Mouse (Mus musculus): ENCODE data around the gene Diexf. TPM values are rescaled to one million over a fixed set of nuclear protein-coding genes. Genes with fewer than 3 reads are reported as not detected.

The Diexf gene
- total and polyA plus RNA-seq, 3 experiments = 7.3 to 10.2 (median 7.8) TPM

- Histone ChIP-seq H3K27me3 (ENCODE audit: control insufficient read depth, insufficient read depth, low read length) (peaks cover 4% of the 10 kb centered on the region; the same call in 1 of the 2 replicates), H3K4me1 (ENCODE audit: control insufficient read depth, insufficient read depth, low read length) (no peaks in the 10 kb centered on the region), H3K9ac (ENCODE audit: low read depth, low read length) (no peak overlapping the region), H3K79me2 (replicated peaks; ENCODE audit: control insufficient read depth, insufficient read depth, low read length) (no peaks in the 10 kb centered on the region), H3K36me3 (ENCODE audit: control insufficient read depth, insufficient read depth, low read length) (no peaks in the 10 kb centered on the region), H3K4me3 (no peak overlapping the region), H3K27ac (no peak overlapping the region)
- WGBS = 41% methylated on average over 15 of the region's 15 CpGs
- DNase-seq = peak in 1 of 2 experiments; percentile 21
- intact Hi-C loops (cut with DNase I) = no loop called here
- no peak for TF ChIP-seq POLR2A (IDR thresholded peaks at IDR 0.05; ENCODE audit: insufficient read depth, low read depth, low read length)
- TF ChIP-seq EP300 (IDR thresholded peaks at IDR 0.05; ENCODE audit: insufficient read depth, low read depth, low read length) = no peak
- no peak for TF ChIP-seq CTCF (IDR thresholded peaks at IDR 0.05)
These were observed 26.4 kb upstream of the Diexf start for GRCm38 (mm10) chr1:193156316-193157110.

DNA sequence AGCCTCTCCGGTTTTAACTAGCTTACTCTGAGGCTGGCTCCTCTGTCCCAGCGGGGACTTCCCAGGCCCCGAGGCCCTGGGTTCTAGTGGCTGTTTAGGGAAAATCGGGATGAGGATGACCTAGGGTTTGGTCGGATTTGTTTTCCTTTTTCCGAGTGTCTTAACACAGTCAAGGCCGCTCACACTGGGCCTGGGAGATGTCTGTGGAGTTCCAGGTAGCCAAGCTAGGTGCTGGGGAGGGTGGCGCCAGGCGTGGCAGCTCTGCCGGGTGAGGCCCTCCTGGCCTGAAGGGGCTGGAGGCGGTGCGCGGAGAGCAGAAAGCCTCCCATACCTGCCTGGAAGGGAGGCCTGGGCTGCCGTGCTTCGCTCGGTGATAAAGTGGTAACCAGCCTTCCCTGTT, 23.5 kb upstream of the Diexf start:
- intact Hi-C loops (cut with DNase I) = no loop called here
- Histone ChIP-seq H3K36me3 (ENCODE audit: control insufficient read depth, insufficient read depth, low read length) (no peaks in the 10 kb centered on the region), H3K79me2 (replicated peaks; ENCODE audit: control insufficient read depth, insufficient read depth, low read length) (no peaks in the 10 kb centered on the region), H3K27me3 (ENCODE audit: control insufficient read depth, insufficient read depth, low read length) (peaks cover 4% of the 10 kb centered on the region; the same call in 1 of the 2 replicates), H3K4me3 (peak overlapping the region; percentile 31; the same call in 1 of the 2 replicates), H3K9ac (ENCODE audit: low read depth, low read length) (no peak overlapping the region), H3K27ac (no peak overlapping the region), H3K4me1 (ENCODE audit: control insufficient read depth, insufficient read depth, low read length) (no peaks in the 10 kb centered on the region)
- no peak for DNase-seq
- TF ChIP-seq EP300 (IDR thresholded peaks at IDR 0.05; ENCODE audit: insufficient read depth, low read depth, low read length) (no peak), POLR2A (IDR thresholded peaks at IDR 0.05; ENCODE audit: insufficient read depth, low read depth, low read length) (no peak), CTCF (IDR thresholded peaks at IDR 0.05) (no peak)
- 62% methylated on average over 16 of the region's 16 CpGs for WGBS

DNA sequence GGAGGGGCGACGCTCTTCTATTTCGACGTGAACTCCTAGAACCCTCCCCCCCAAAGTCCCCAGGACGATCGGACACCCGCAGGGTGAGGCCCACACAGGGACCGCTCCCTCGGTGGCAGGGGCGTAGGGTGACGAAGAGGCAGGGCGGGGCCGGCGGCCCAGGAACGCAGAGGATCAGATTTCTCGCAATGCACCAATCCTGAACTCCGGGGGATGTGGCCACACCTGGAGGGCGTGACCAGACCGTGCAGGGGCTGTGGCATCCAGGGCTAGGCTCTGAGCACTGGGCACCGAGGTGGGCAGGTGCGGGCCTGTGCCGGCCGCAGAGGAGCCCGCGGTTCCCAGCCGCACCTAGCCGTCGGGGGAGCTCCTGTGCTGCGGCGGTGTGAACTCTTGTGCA, 22.8 kb upstream of the Diexf start, which contains the start of gene Irf6:
Irf6 (plus strand) TSS at position 240 of the 400 bp plus-strand sequence.
- Histone ChIP-seq H3K4me1 (ENCODE audit: control insufficient read depth, insufficient read depth, low read length) (no peaks in the 10 kb centered on the region), H3K27me3 (ENCODE audit: control insufficient read depth, insufficient read depth, low read length) (peaks cover 4% of the 10 kb centered on the region; the same call in 1 of the 2 replicates), H3K36me3 (ENCODE audit: control insufficient read depth, insufficient read depth, low read length) (no peaks in the 10 kb centered on the region), H3K9ac (ENCODE audit: low read depth, low read length) (peak within 1 kb of the TSS; percentile 1; the same call in 1 of the 2 replicates), H3K4me3 (peak within 1 kb of the TSS; percentile 31), H3K27ac (no peak within 1 kb of the TSS), H3K79me2 (replicated peaks; ENCODE audit: control insufficient read depth, insufficient read depth, low read length) (no peaks in the 10 kb centered on the region)
- DNase-seq = peak; percentile 40 to 72
- intact Hi-C loops (cut with DNase I) = no loop called here
- WGBS = 4% methylated on average over 30 of the region's 30 CpGs
- peak; percentile 40; the same call in 1 of the 2 replicates for TF ChIP-seq POLR2A (IDR thresholded peaks at IDR 0.05; ENCODE audit: insufficient read depth, low read depth, low read length)
- TF ChIP-seq CTCF (IDR thresholded peaks at IDR 0.05) = no peak

DNA sequence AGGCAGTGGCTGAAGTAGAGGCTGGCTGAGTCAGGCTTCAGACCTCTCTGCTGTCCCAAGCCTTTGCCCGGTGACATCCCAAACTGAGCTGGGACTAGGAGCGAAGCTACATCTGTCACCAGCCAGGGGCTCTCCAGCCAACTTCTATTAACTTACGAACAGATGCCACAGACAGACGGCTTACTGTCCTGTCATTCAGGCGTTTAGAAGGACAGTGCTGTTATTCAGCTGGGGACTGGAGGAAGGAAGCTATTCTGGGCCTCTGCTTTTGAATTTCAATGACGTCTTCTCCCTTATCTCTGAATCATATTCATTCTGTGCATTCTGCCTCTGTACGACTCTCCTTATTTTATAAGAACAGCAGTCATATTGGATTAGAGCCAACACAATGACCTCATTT, 21.1 kb upstream of the Diexf start:
- H3K27ac ChIP-seq = no peak overlapping the region
- no peak overlapping the region for H3K9ac ChIP-seq (ENCODE audit: low read depth, low read length)
- DNase-seq = no peak
- H3K79me2 ChIP-seq (replicated peaks; ENCODE audit: control insufficient read depth, insufficient read depth, low read length) = no peaks in the 10 kb centered on the region
- H3K4me1 ChIP-seq (ENCODE audit: control insufficient read depth, insufficient read depth, low read length) = no peaks in the 10 kb centered on the region
- H3K36me3 ChIP-seq (ENCODE audit: control insufficient read depth, insufficient read depth, low read length) = no peaks in the 10 kb centered on the region
- intact Hi-C loops (cut with DNase I) = no loop called here
- peaks cover 4% of the 10 kb centered on the region; the same call in 1 of the 2 replicates for H3K27me3 ChIP-seq (ENCODE audit: control insufficient read depth, insufficient read depth, low read length)
- TF ChIP-seq EP300 (IDR thresholded peaks at IDR 0.05; ENCODE audit: insufficient read depth, low read depth, low read length) = no peak
- no peak for TF ChIP-seq CTCF (IDR thresholded peaks at IDR 0.05)
- TF ChIP-seq POLR2A (IDR thresholded peaks at IDR 0.05; ENCODE audit: insufficient read depth, low read depth, low read length) = no peak
- no peak overlapping the region for H3K4me3 ChIP-seq
- WGBS = 25% methylated on average over 7 of the region's 7 CpGs

GRCm38 (mm10) chr1:193149231-193149630, 19.2 kb upstream of the Diexf start:
- Histone ChIP-seq H3K27ac (no peak overlapping the region), H3K4me3 (no peak overlapping the region), H3K27me3 (ENCODE audit: control insufficient read depth, insufficient read depth, low read length) (peaks cover 4% of the 10 kb centered on the region; the same call in 1 of the 2 replicates), H3K4me1 (ENCODE audit: control insufficient read depth, insufficient read depth, low read length) (no peaks in the 10 kb centered on the region), H3K79me2 (replicated peaks; ENCODE audit: control insufficient read depth, insufficient read depth, low read length) (no peaks in the 10 kb centered on the region), H3K9ac (ENCODE audit: low read depth, low read length) (no peak overlapping the region), H3K36me3 (ENCODE audit: control insufficient read depth, insufficient read depth, low read length) (no peaks in the 10 kb centered on the region)
- intact Hi-C loops (cut with DNase I) = no loop called here
- WGBS = 40% methylated on average over 3 of the region's 3 CpGs
- no peak for DNase-seq
- TF ChIP-seq EP300 (IDR thresholded peaks at IDR 0.05; ENCODE audit: insufficient read depth, low read depth, low read length) (no peak), POLR2A (IDR thresholded peaks at IDR 0.05; ENCODE audit: insufficient read depth, low read depth, low read length) (no peak), CTCF (IDR thresholded peaks at IDR 0.05) (no peak)

DNA sequence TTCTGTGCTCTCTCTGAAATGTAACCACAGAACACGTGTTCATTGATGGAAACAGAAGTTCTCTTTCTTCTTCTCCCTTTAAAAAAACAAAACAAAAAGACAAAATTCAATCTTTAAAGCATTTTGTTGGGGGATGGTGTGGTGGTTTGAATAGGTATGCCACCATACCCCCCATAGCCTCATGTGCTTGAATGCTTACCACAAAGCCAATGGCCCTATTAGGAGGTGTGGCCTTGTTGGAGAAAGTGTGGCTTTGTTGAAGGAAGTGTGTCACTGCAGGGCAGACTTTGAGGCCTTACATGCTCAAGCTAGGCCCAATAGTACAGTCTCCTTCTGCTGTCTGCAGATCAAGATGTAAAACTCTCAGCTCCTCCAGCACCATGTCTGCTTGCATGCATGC, 16.3 kb upstream of the Diexf start:
- WGBS = 80% methylated on average over 1 of the region's 1 CpGs

More for the DNA sequence above, 16.3 kb upstream of the Diexf start:
- Histone ChIP-seq H3K9ac (ENCODE audit: low read depth, low read length) (no peak overlapping the region), H3K36me3 (ENCODE audit: control insufficient read depth, insufficient read depth, low read length) (no peaks in the 10 kb centered on the region), H3K27me3 (ENCODE audit: control insufficient read depth, insufficient read depth, low read length) (no peaks in the 10 kb centered on the region), H3K27ac (no peak overlapping the region), H3K4me1 (ENCODE audit: control insufficient read depth, insufficient read depth, low read length) (no peaks in the 10 kb centered on the region), H3K4me3 (no peak overlapping the region), H3K79me2 (replicated peaks; ENCODE audit: control insufficient read depth, insufficient read depth, low read length) (no peaks in the 10 kb centered on the region)
- DNase-seq = no peak
- intact Hi-C loops (cut with DNase I) = no loop called here
- TF ChIP-seq CTCF (IDR thresholded peaks at IDR 0.05) = no peak
- TF ChIP-seq EP300 (IDR thresholded peaks at IDR 0.05; ENCODE audit: insufficient read depth, low read depth, low read length) = no peak
- no peak for TF ChIP-seq POLR2A (IDR thresholded peaks at IDR 0.05; ENCODE audit: insufficient read depth, low read depth, low read length)

All from heart, adult 2 months (tissue).